Mouse (Mus musculus): ENCODE data around the gene Zfp697.

DNA sequence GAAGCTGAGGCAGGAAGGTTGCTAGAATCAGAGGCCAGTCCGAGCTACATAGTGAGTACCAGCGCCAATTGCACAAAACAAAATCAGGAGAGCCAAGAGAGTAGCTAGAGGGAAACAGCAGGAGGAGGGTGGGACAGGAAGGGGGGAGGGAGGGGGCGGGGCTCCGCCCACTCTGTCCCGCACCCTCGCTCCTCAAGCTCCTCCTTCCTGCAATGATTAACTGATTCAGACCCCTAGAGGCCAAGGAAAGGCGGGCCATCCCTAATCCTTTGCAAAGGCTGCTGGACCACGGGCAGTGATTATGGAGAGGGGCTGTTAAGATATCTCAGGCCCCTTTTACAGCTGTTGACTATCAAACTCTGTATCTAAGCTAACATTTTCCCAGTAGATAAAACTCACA lies 33.6 kb upstream of the Zfp697 start:
- TF ChIP-seq TAL1 (IDR thresholded peaks at IDR 0.05; ENCODE audit: low read length) (no peak), GATA1 (IDR thresholded peaks at IDR 0.05; ENCODE audit: low read length) (no peak)

Measured in erythroblast, embryonic 14.5 days (primary cell).